Mouse (Mus musculus): ENCODE data around the gene Atrnl1. TPM values are rescaled to one million over a fixed set of nuclear protein-coding genes. Genes with fewer than 3 reads are reported as not detected.
"Not testable (repeated sequence)": the region's sequence is repeated elsewhere in the genome, so short reads cannot be mapped to it uniquely, and the experiment has no call there.

Gene Atrnl1
- total RNA-seq, 4 experiments from 2014 or later, result 13.7 to 16.1 (median 15.1) TPM

- no peak for DNase-seq (ENCODE audit: low spot score)
These were observed 350.5 kb downstream of the Atrnl1 start for GRCm38 (mm10) chr19:57961321-57961720.

- DNase-seq (ENCODE audit: low spot score), result no peak
These were observed 351.2 kb downstream of the Atrnl1 start for GRCm38 (mm10) chr19:57961738-57962640.

GRCm38 (mm10) chr19:57963874-57964273 lies 353.0 kb downstream of the Atrnl1 start:
- no peak for DNase-seq (ENCODE audit: low spot score)

- no peak for DNase-seq (ENCODE audit: low spot score)
These were observed 358.9 kb downstream of the Atrnl1 start for GRCm38 (mm10) chr19:57969766-57970165.

- DNase-seq (ENCODE audit: low spot score), result no peak
These were observed 359.6 kb downstream of the Atrnl1 start for GRCm38 (mm10) chr19:57970342-57970895.

GRCm38 (mm10) chr19:57975201-57975600 lies 364.4 kb downstream of the Atrnl1 start:
- DNase-seq (ENCODE audit: low spot score), result no peak

- no peak for DNase-seq (ENCODE audit: low spot score)
These were observed 375.4 kb downstream of the Atrnl1 start for GRCm38 (mm10) chr19:57985918-57986900.

GRCm38 (mm10) chr19:57987696-57988393 lies 377.0 kb downstream of the Atrnl1 start:
- no peak for DNase-seq (ENCODE audit: low spot score)

- no peak for DNase-seq (ENCODE audit: low spot score)
These were observed 377.8 kb downstream of the Atrnl1 start for GRCm38 (mm10) chr19:57988559-57989093.

- DNase-seq (ENCODE audit: low spot score), result no peak
These were observed 380.4 kb downstream of the Atrnl1 start for GRCm38 (mm10) chr19:57991099-57991760.

GRCm38 (mm10) chr19:57994174-57994833 lies 383.5 kb downstream of the Atrnl1 start:
- DNase-seq (ENCODE audit: low spot score), result not testable (repeated sequence)

- no peak for DNase-seq (ENCODE audit: low spot score)
These were observed 384.2 kb downstream of the Atrnl1 start for GRCm38 (mm10) chr19:57995015-57995414.

- DNase-seq (ENCODE audit: low spot score), result no peak
These were observed 387.1 kb downstream of the Atrnl1 start for GRCm38 (mm10) chr19:57997961-57998360.

GRCm38 (mm10) chr19:58011636-58012035 lies 400.8 kb downstream of the Atrnl1 start:
- no peak for DNase-seq (ENCODE audit: low spot score)

GRCm38 (mm10) chr19:58015741-58016140 lies 404.9 kb downstream of the Atrnl1 start:
- no peak for DNase-seq (ENCODE audit: low spot score)

- DNase-seq (ENCODE audit: low spot score), result peak; percentile 78
These were observed 406.0 kb downstream of the Atrnl1 start for GRCm38 (mm10) chr19:58016561-58017453.

GRCm38 (mm10) chr19:58017468-58017867 lies 406.6 kb downstream of the Atrnl1 start:
- DNase-seq (ENCODE audit: low spot score), result no peak

- DNase-seq (ENCODE audit: low spot score), result no peak
These were observed 407.9 kb downstream of the Atrnl1 start for GRCm38 (mm10) chr19:58018698-58019097.
